Mouse (Mus musculus) thymus, adult 2 months (tissue): Measurements from ENCODE around the gene Pspn.

ENCODE experiments used
- CTCF ChIP-seq: fragments of 200-500 bp; IDR thresholded peaks from 2 replicates; pipeline ENCODE4 v1.5.1; 2012; ENCODE audit warnings: mild to moderate bottlenecking, control low read depth, low read length, moderate library complexity, borderline replicate concordance; ENCODE audit not compliant: control insufficient read depth, poor library complexity, insufficient read depth; ENCODE audit errors: extremely low read depth
- POLR2A ChIP-seq: fragments of 200-500 bp; IDR thresholded peaks from 2 replicates; pipeline ENCODE4 v1.6.1; 2012; ENCODE audit warnings: mild to moderate bottlenecking, low read length, control low read depth, moderate library complexity; ENCODE audit not compliant: control insufficient read depth, poor library complexity, insufficient read depth; ENCODE audit errors: extremely low read depth

DNA sequence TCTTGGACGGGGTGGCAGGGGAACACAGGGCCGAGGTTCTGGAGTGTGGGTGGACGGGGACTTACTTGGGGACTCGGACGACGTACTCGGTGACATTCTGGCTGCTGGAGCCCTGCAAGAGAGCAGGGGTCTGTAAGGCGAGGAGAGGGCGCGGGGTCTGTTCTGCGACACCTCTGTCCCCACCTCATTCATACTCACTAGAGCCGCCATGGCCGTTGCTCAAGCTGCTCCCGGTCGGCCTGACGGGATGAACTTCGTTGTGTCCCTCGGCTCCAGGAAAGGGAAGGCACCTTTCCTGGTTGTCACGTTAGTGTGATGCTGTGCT, 11.1 kb upstream of the Pspn start:
- TF ChIP-seq CTCF (no peak), POLR2A (no peak)
